Mouse (Mus musculus): ENCODE measurements around the gene Ubp1. TPM values are rescaled to one million over a fixed set of nuclear protein-coding genes. Genes with fewer than 3 reads are reported as not detected.

The Ubp1 gene
- total and polyA plus RNA-seq, 3 experiments = 42.0 to 73.4 (median 51.1) TPM

- H3K4me2 ChIP-seq (ENCODE audit: insufficient read depth, low read depth, poor library complexity, severe bottlenecking) = no peak overlapping the region
- H3K9me3 ChIP-seq (replicated peaks; ENCODE audit: low read length) = no peaks in the 10 kb centered on the region
- in situ Hi-C loops (cut with MboI; ENCODE audit: low pct_ligation_motif_present, low pct_unique_long_range_greater_than_20kb, low sequenced_read_pairs) = no loop called here
- no peaks in the 10 kb centered on the region for H3K27me3 ChIP-seq (replicated peaks)
- dilution Hi-C loops (cut with MboI; ENCODE audit: extremely low pct_ligation_motif_present, extremely low pct_unique_long_range_greater_than_20kb, low sequenced_read_pairs) = no loop called here
- no peak overlapping the region for H3K4me3 ChIP-seq (replicated peaks in 1 of 3; ENCODE audit: low read depth in 2 of 3, low read length in 2 of 3, poor library complexity in 1 of 3)
- peaks cover 78% of the 10 kb centered on the region for H3K79me2 ChIP-seq (replicated peaks; ENCODE audit: control insufficient read depth, extremely low read depth, insufficient read depth, poor library complexity, severe bottlenecking)
- DNase-seq (ENCODE audit: extremely low read depth) = no peak
- H3K9ac ChIP-seq (ENCODE audit: insufficient read depth, low read depth) = no peak overlapping the region
- H3K27ac ChIP-seq (ENCODE audit: insufficient read depth, low read depth) = no peak overlapping the region
- H3K4me1 ChIP-seq (ENCODE audit: control insufficient read depth in 1 of 2, insufficient read depth in 2 of 2) = peaks cover 0 to 35% of the 10 kb centered on the region in 2 experiments; a peak in 2 of 4 replicates
- peaks cover 7 to 69% of the 10 kb centered on the region in 2 experiments for H3K36me3 ChIP-seq (replicated peaks in 1 of 2; ENCODE audit: control insufficient read depth in 1 of 2, insufficient read depth in 1 of 2, low read length in 1 of 2)
- TF ChIP-seq MAX (IDR thresholded peaks at IDR 0.05; ENCODE audit: low read length) = no peak
- no peak for TF ChIP-seq USF1 (IDR thresholded peaks at IDR 0.05; ENCODE audit: low read depth, low read length)
Observed at GRCm38 (mm10) chr9:113941103-113941805, 10.5 kb downstream of the Ubp1 start.

GRCm38 (mm10) chr9:113943372-113943771, 12.6 kb downstream of the Ubp1 start:
- Histone ChIP-seq H3K36me3 (replicated peaks in 1 of 2; ENCODE audit: control insufficient read depth in 1 of 2, insufficient read depth in 1 of 2, low read length in 1 of 2) (peaks cover 20 to 74% of the 10 kb centered on the region in 2 experiments), H3K27ac (ENCODE audit: insufficient read depth, low read depth) (no peak overlapping the region), H3K9ac (ENCODE audit: insufficient read depth, low read depth) (no peak overlapping the region), H3K4me1 (ENCODE audit: control insufficient read depth in 1 of 2, insufficient read depth in 2 of 2) (peaks cover 0 to 32% of the 10 kb centered on the region in 2 experiments; a peak in 2 of 4 replicates), H3K79me2 (replicated peaks; ENCODE audit: control insufficient read depth, extremely low read depth, insufficient read depth, poor library complexity, severe bottlenecking) (peaks cover 65% of the 10 kb centered on the region), H3K9me3 (replicated peaks; ENCODE audit: low read length) (no peaks in the 10 kb centered on the region), H3K4me2 (ENCODE audit: insufficient read depth, low read depth, poor library complexity, severe bottlenecking) (no peak overlapping the region), H3K4me3 (replicated peaks in 1 of 3; ENCODE audit: low read depth in 2 of 3, low read length in 2 of 3, poor library complexity in 1 of 3) (no peak overlapping the region), H3K27me3 (replicated peaks) (no peaks in the 10 kb centered on the region)
- dilution Hi-C loops (cut with MboI; ENCODE audit: extremely low pct_ligation_motif_present, extremely low pct_unique_long_range_greater_than_20kb, low sequenced_read_pairs) (no loop called here), in situ Hi-C loops (cut with MboI; ENCODE audit: low pct_ligation_motif_present, low pct_unique_long_range_greater_than_20kb, low sequenced_read_pairs) (no loop called here)
- no peak for DNase-seq (ENCODE audit: extremely low read depth)
- TF ChIP-seq IRF4 (IDR thresholded peaks at IDR 0.05; ENCODE audit: low read depth, low read length) = no peak
- no peak for TF ChIP-seq EP300 (IDR thresholded peaks at IDR 0.05; ENCODE audit: low read length)
- TF ChIP-seq HCFC1 (IDR thresholded peaks at IDR 0.05; ENCODE audit: low read depth, low read length) = no peak
- no peak for TF ChIP-seq MAZ (IDR thresholded peaks at IDR 0.05; ENCODE audit: low read depth, low read length)
- TF ChIP-seq MEF2A (IDR thresholded peaks at IDR 0.05; ENCODE audit: borderline replicate concordance, low read depth, low read length) = no peak
- TF ChIP-seq MYC (IDR thresholded peaks at IDR 0.05; ENCODE audit: low read depth, low read length) = no peak
- TF ChIP-seq TBP (conservative IDR thresholded peaks at IDR 0.05; ENCODE audit: low read depth, low read length) = no peak
- TF ChIP-seq RCOR1 (conservative IDR thresholded peaks at IDR 0.05; ENCODE audit: low read depth, low read length) = no peak

- Histone ChIP-seq H3K27me3 (replicated peaks) (no peaks in the 10 kb centered on the region), H3K9me3 (replicated peaks; ENCODE audit: low read length) (no peaks in the 10 kb centered on the region), H3K4me3 (replicated peaks in 1 of 3; ENCODE audit: low read depth in 2 of 3, low read length in 2 of 3, poor library complexity in 1 of 3) (no peak overlapping the region), H3K9ac (ENCODE audit: insufficient read depth, low read depth) (no peak overlapping the region), H3K27ac (ENCODE audit: insufficient read depth, low read depth) (no peak overlapping the region), H3K4me2 (ENCODE audit: insufficient read depth, low read depth, poor library complexity, severe bottlenecking) (no peak overlapping the region), H3K4me1 (ENCODE audit: control insufficient read depth in 1 of 2, insufficient read depth in 2 of 2) (peaks cover 0 to 8% of the 10 kb centered on the region in 2 experiments; a peak in 1 of 4 replicates), H3K36me3 (replicated peaks in 1 of 2; ENCODE audit: control insufficient read depth in 1 of 2, insufficient read depth in 1 of 2, low read length in 1 of 2) (peaks cover 27 to 77% of the 10 kb centered on the region in 2 experiments), H3K79me2 (replicated peaks; ENCODE audit: control insufficient read depth, extremely low read depth, insufficient read depth, poor library complexity, severe bottlenecking) (peaks cover 32% of the 10 kb centered on the region)
- TF ChIP-seq POLR2A (IDR thresholded peaks at IDR 0.05; ENCODE audit: low read depth, low read length) (no peak), TCF12 (IDR thresholded peaks at IDR 0.05; ENCODE audit: low read depth, low read length) (no peak), ZKSCAN1 (IDR thresholded peaks at IDR 0.05; ENCODE audit: borderline replicate concordance, low read depth, low read length) (no peak)
- dilution Hi-C loops (cut with MboI; ENCODE audit: extremely low pct_ligation_motif_present, extremely low pct_unique_long_range_greater_than_20kb, low sequenced_read_pairs) (no loop called here), in situ Hi-C loops (cut with MboI; ENCODE audit: low pct_ligation_motif_present, low pct_unique_long_range_greater_than_20kb, low sequenced_read_pairs) (no loop called here)
- no peak for DNase-seq (ENCODE audit: extremely low read depth)
Observed at GRCm38 (mm10) chr9:113947216-113947615, 16.5 kb downstream of the Ubp1 start.

Measured in CH12.LX (cell line).